ENCODE assay signal across 8 mouse cellular contexts in genomic region chr14:31018860-31019291, GRCm38 (mm10). TPM values are rescaled to one million over a fixed set of nuclear protein-coding genes. Genes with fewer than 3 reads are reported as not detected.
A peak's percentile ranks its signal among the peaks of the same experiment; 100 is the strongest.
DNase-seq lines count a peak whose midpoint lies in the region; ATAC-seq and TF ChIP-seq lines count a peak whose summit lies in the region.

Gene Pbrm1 (plus strand): TSS chr14:31019138.
Gene Gnl3 (minus strand): TSS chr14:31019152.

- peak; percentile 81; the same call in 1 of the 2 replicates for TF ChIP-seq POLR2A in bone marrow, adult 2 months (IDR thresholded peaks at IDR 0.05; ENCODE audit: borderline replicate concordance, control insufficient read depth, low read depth, low read length)

- H3K36me3 ChIP-seq in embryonic facial prominence, embryonic 15.5 days: peaks cover 39% of the 10 kb centered on the region
- peaks cover 53% of the 10 kb centered on the region for H3K36me3 ChIP-seq in kidney, embryonic 14.5 days (ENCODE audit: control insufficient read depth, insufficient read depth, low read length)
- H3K36me3 ChIP-seq in limb, embryonic 15.5 days: peaks cover 39% of the 10 kb centered on the region

- H3K27me3 ChIP-seq in embryonic facial prominence, embryonic 15.5 days: no peaks in the 10 kb centered on the region
- H3K27me3 ChIP-seq in kidney, embryonic 14.5 days (ENCODE audit: control insufficient read depth, insufficient read depth, low read length): no peaks in the 10 kb centered on the region
- H3K27me3 ChIP-seq in limb, embryonic 15.5 days: no peaks in the 10 kb centered on the region

- peak within 1 kb of the TSS; percentile 72 for H3K4me2 ChIP-seq in embryonic facial prominence, embryonic 15.5 days (replicated peaks)
- H3K4me2 ChIP-seq in kidney, embryonic 14.5 days (replicated peaks; ENCODE audit: low read depth, low read length): peak within 1 kb of the TSS; percentile 65
- H3K4me2 ChIP-seq in limb, embryonic 15.5 days: peak within 1 kb of the TSS; percentile 67

- peak within 1 kb of the TSS; percentile 84 for H3K9ac ChIP-seq in embryonic facial prominence, embryonic 15.5 days
- peak within 1 kb of the TSS; percentile 93 for H3K9ac ChIP-seq in kidney, embryonic 14.5 days (ENCODE audit: low read depth, low read length)
- H3K9ac ChIP-seq in limb, embryonic 15.5 days: peak within 1 kb of the TSS; percentile 94

- TF ChIP-seq CTCF in bone marrow, adult 2 months (IDR thresholded peaks at IDR 0.05; ENCODE audit: control insufficient read depth, insufficient read depth, low read length): no peak

- peaks cover 2% of the 10 kb centered on the region; the same call in 1 of the 2 replicates for H3K4me1 ChIP-seq in bone marrow, adult 2 months (ENCODE audit: control insufficient read depth, insufficient read depth, low read length)
- H3K4me1 ChIP-seq in embryonic facial prominence, embryonic 15.5 days: peaks cover 20% of the 10 kb centered on the region
- H3K4me1 ChIP-seq in kidney, embryonic 14.5 days (ENCODE audit: control insufficient read depth, insufficient read depth, low read length): 0 out of 2 replicates have a peak, but pooled peaks cover 3% of the 10 kb centered on the region
- peaks cover 19% of the 10 kb centered on the region for H3K4me1 ChIP-seq in limb, embryonic 15.5 days

- peak; percentile 97 for ATAC-seq in embryonic facial prominence, embryonic 15.5 days (ENCODE audit: insufficient number of reproducible peaks, low FRiP score, low TSS enrichment, low read depth)
- peak; percentile 95 for ATAC-seq in kidney, embryonic 14.5 days (ENCODE audit: low FRiP score, low TSS enrichment)
- peak; percentile 95 for ATAC-seq in limb, embryonic 15.5 days (ENCODE audit: insufficient number of reproducible peaks, low FRiP score, low TSS enrichment, low read depth)

- DNase-seq in 416B (ENCODE audit: low read depth): peak; percentile 97
- DNase-seq in heart, adult 9 months (ENCODE audit: low spot score in 2 of 2): peak; percentile 98 to 99
- peak; percentile 90 to 95 for DNase-seq in monocyte, adult 2 months (ENCODE audit: low read depth in 1 of 2, low spot score in 2 of 2)
- DNase-seq in spleen, postnatal 36 days (ENCODE audit: low spot score in 2 of 2): peak; percentile 96 to 97

- no peaks in the 10 kb centered on the region for H3K9me3 ChIP-seq in embryonic facial prominence, embryonic 15.5 days (replicated peaks)
- H3K9me3 ChIP-seq in kidney, embryonic 14.5 days (ENCODE audit: control insufficient read depth, low read length): no peaks in the 10 kb centered on the region
- no peaks in the 10 kb centered on the region for H3K9me3 ChIP-seq in limb, embryonic 15.5 days

- under 1% methylated on average over 53 of the region's 53 CpGs for WGBS in bone marrow, adult 2 months
- WGBS in embryonic facial prominence, embryonic 15.5 days: 0% methylated on average over 38 of the region's 53 CpGs
- WGBS in kidney, embryonic 14.5 days: 0% methylated on average over 42 of the region's 53 CpGs
- under 1% methylated on average over 40 of the region's 53 CpGs for WGBS in limb, embryonic 15.5 days

- peak within 1 kb of the TSS; percentile 98 for H3K4me3 ChIP-seq in bone marrow, adult 2 months (replicated peaks; ENCODE audit: control insufficient read depth, low read depth, low read length)
- H3K4me3 ChIP-seq in embryonic facial prominence, embryonic 15.5 days (replicated peaks): peak within 1 kb of the TSS; percentile 82
- H3K4me3 ChIP-seq in kidney, embryonic 14.5 days (ENCODE audit: low read length): peak within 1 kb of the TSS; percentile 84
- H3K4me3 ChIP-seq in limb, embryonic 15.5 days: peak within 1 kb of the TSS; percentile 74

- H3K27ac ChIP-seq in bone marrow, adult 2 months (ENCODE audit: control insufficient read depth, insufficient read depth, low read depth, low read length, poor library complexity): peak within 1 kb of the TSS; percentile 96
- H3K27ac ChIP-seq in embryonic facial prominence, embryonic 15.5 days (replicated peaks): peak within 1 kb of the TSS; percentile 98
- H3K27ac ChIP-seq in kidney, embryonic 14.5 days (ENCODE audit: low read depth, low read length): peak within 1 kb of the TSS; percentile 92
- peak within 1 kb of the TSS; percentile 98 for H3K27ac ChIP-seq in limb, embryonic 15.5 days

RNA-seq across cellular contexts. Expression of gene Pbrm1, which starts in this region (rescaled TPM):
- 31.8 and 46.8 TPM in 2 replicates for polyA plus RNA-seq in bone marrow, adult 2 months (2011; ENCODE audit: insufficient read depth, insufficient read length, low replicate concordance, missing spikeins)
- polyA plus RNA-seq in embryonic facial prominence, embryonic 15.5 days (2015; fragmentation: Nextera tagmentation; extraction: Ambion mirVana): 121 and 132 TPM in 2 replicates
- 104 and 116 TPM in 2 replicates for polyA plus RNA-seq in kidney, embryonic 14.5 days (2014; fragmentation: Nextera tagmentation; extraction: Ambion mirVana)
- polyA plus RNA-seq in limb, embryonic 15.5 days (2015; fragmentation: Nextera tagmentation; extraction: Ambion mirVana): 106 and 117 TPM in 2 replicates

RNA-seq across cellular contexts. Expression of gene Gnl3, which starts in this region (rescaled TPM):
- polyA plus RNA-seq in bone marrow, adult 2 months (2011; ENCODE audit: insufficient read depth, insufficient read length, low replicate concordance, missing spikeins): 56.0 and 119 TPM in 2 replicates
- 109 and 113 TPM in 2 replicates for polyA plus RNA-seq in embryonic facial prominence, embryonic 15.5 days (2015; fragmentation: Nextera tagmentation; extraction: Ambion mirVana)
- 146 and 166 TPM in 2 replicates for polyA plus RNA-seq in kidney, embryonic 14.5 days (2014; fragmentation: Nextera tagmentation; extraction: Ambion mirVana)
- 105 and 113 TPM in 2 replicates for polyA plus RNA-seq in limb, embryonic 15.5 days (2015; fragmentation: Nextera tagmentation; extraction: Ambion mirVana)

Comparison
In these comparisons a context has a peak if more than half of its experiments do, and no peak if none do; other contexts are left out.
1. Peak in every context shown above with its lines: DNase-seq, ATAC-seq, H3K4me3 ChIP-seq and H3K27ac ChIP-seq.